Mouse (Mus musculus) liver, postnatal 0 days (tissue): ENCODE results near the gene Hsp90aa1. TPM values are rescaled to one million over a fixed set of nuclear protein-coding genes. Genes with fewer than 3 reads are reported as not detected.

Experiments
- ATAC-seq: fragments of 200-750 bp; cut with Nextera tagmentation; 2 replicates; pipeline ENCODE4 v1.8.0; 2017; ENCODE audit warnings: mild to moderate bottlenecking, moderate library complexity
- DNase-seq: peaks from one replicate; pipeline ENCODE4 v3.0.0-alpha.2; 2016
- H3K27ac ChIP-seq: fragments of 300-500 bp; sonication (generic); 2 replicates; pipeline ENCODE4 v1.5.1; 2014; ENCODE audit warnings: antibody characterized with exemption, moderate library complexity, mild to moderate bottlenecking, low read depth
- H3K27me3 ChIP-seq: fragments of 300-500 bp; sonication (generic); 2 replicates; pipeline ENCODE4 v1.6.1; 2014; ENCODE audit warnings: low read length, control low read depth, mixed read lengths; ENCODE audit not compliant: insufficient read depth
- H3K36me3 ChIP-seq: fragments of 300-500 bp; sonication (generic); replicated peaks from 2 replicates; pipeline ENCODE4 v1.6.1; 2014; ENCODE audit warnings: mild to moderate bottlenecking, control low read depth, low read length, moderate library complexity, mixed read lengths; ENCODE audit not compliant: insufficient read depth
- H3K4me1 ChIP-seq: fragments of 300-500 bp; sonication (generic); 2 replicates; pipeline ENCODE4 v1.6.1; 2014; ENCODE audit warnings: antibody characterized with exemption, mild to moderate bottlenecking, control low read depth; ENCODE audit not compliant: insufficient read depth
- H3K4me2 ChIP-seq: fragments of 300-500 bp; sonication (generic); 2 replicates; pipeline ENCODE4 v1.6.1; 2014; ENCODE audit warnings: low read depth, mild to moderate bottlenecking, low read length, moderate library complexity, mixed read lengths
- H3K4me3 ChIP-seq: fragments of 300-500 bp; sonication (generic); 2 replicates; pipeline ENCODE4 v1.5.1; 2014; ENCODE audit warnings: low read depth, low read length
- H3K9ac ChIP-seq: fragments of 300-500 bp; sonication (generic); replicated peaks from 2 replicates; pipeline ENCODE4 v1.6.1; 2014; ENCODE audit warnings: mild to moderate bottlenecking, moderate library complexity
- H3K9me3 ChIP-seq: fragments of 300-500 bp; sonication (generic); 2 replicates; pipeline ENCODE4 v1.6.1; 2016; ENCODE audit warnings: mild to moderate bottlenecking, control low read depth, low read length, mixed read lengths
- CTCF ChIP-seq: sonication (generic); IDR thresholded peaks from 2 replicates; pipeline ENCODE4 v1.5.1; 2016; ENCODE audit warnings: antibody characterized with exemption, low read depth
- EP300 ChIP-seq: IDR thresholded peaks from 2 replicates; pipeline ENCODE4 v1.6.1; 2016; ENCODE audit warnings: antibody characterized with exemption, low read depth, mild to moderate bottlenecking
- WGBS: fragments of 180-500 bp; shearing (Covaris S2); extraction: QIAGEN DNeasy Blood & Tissue Kit; methylation state at CpG from one replicate; pipeline ENCODE4 v1.1.7; 2014; ENCODE audit not compliant: insufficient replicate concordance; 5-methylcytosine and 5-hydroxymethylcytosine counted together
- microRNA-seq: library from miRNA; unstranded; fragments of <30 nt; microRNA quantifications from one replicate; pipeline ENCODE4, GENCODE M21; 2016
- polyA plus RNA-seq: library from polyadenylated mRNA; unstranded; fragments of >200 nt; fragmentation: Nextera tagmentation; extraction: Ambion mirVana; gene quantifications from 2 replicates; pipeline ENCODE4 v1.2.1, GENCODE M21; 2015

Gene Hsp90aa1
- polyA plus RNA-seq, 1 experiment from 2014 or later: 250 TPM

DNA sequence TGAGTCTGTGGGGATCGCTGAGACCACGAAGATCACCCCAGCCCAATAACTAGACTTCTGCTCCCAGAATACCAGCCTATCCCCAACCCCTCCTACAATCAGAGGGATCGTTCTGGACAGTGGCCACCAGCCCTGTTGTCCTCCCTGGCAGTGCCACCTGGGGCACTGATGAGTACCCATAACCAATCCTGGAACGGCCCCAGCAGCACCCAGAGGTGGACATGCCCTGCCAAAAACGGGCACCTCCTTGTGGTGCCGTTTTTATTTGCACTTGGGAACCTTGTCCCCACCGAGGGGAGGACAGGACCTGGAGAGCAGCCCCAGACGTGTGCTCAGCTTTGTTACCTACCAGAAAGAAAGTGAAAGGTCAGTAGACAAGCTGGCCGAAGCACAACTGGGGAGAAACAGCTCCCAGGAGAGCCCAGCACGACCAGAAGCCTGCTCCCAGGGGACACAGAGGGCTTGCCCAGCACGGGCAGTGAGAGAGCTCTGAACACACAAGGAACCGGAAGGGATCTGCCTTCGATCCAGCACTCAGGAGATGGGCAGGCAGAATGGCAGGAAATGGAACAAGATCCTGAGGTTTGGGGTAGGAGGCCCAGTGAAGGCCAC lies 35.0 kb downstream of the Hsp90aa1 start:
- WGBS: 85% methylated on average over 13 of the region's 13 CpGs
- Histone ChIP-seq H3K27me3 (no peaks in the 10 kb centered on the region), H3K4me2 (no peak overlapping the region), H3K4me3 (no peak overlapping the region), H3K9ac (no peak overlapping the region), H3K4me1 (no peaks in the 10 kb centered on the region), H3K36me3 (peaks cover 58% of the 10 kb centered on the region), H3K9me3 (no peaks in the 10 kb centered on the region), H3K27ac (no peak overlapping the region)
- no peak for TF ChIP-seq EP300
- no peak for TF ChIP-seq CTCF
- no peak for ATAC-seq
- DNase-seq: no peak

DNA sequence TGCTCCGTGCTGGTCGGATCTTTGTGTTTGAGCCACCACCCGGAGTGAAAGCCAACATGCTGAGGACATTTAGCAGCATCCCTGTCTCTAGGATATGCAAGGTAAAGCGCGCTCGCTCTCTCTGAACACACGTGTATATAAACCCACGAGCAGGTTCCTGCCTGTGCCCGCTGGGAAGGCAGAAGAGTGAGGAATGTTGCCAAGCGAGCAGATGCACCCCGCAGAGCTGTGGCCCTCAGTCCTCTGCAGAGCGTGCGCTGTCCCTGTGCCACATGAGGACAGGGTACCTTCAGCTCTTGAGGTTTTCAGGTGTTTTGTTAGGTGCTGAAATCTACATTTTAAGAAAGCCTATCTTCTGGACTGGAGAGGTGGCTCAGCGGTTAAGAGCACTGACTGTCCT lies 40.8 kb downstream of the Hsp90aa1 start:
- no peak for ATAC-seq
- Histone ChIP-seq H3K4me1 (no peaks in the 10 kb centered on the region), H3K27me3 (no peaks in the 10 kb centered on the region), H3K36me3 (peaks cover 95% of the 10 kb centered on the region), H3K9me3 (no peaks in the 10 kb centered on the region), H3K9ac (no peak overlapping the region), H3K4me3 (no peak overlapping the region), H3K27ac (no peak overlapping the region), H3K4me2 (no peak overlapping the region)
- no peak for DNase-seq
- WGBS: 91% methylated on average over 14 of the region's 14 CpGs
- TF ChIP-seq CTCF (no peak), EP300 (no peak)

DNA sequence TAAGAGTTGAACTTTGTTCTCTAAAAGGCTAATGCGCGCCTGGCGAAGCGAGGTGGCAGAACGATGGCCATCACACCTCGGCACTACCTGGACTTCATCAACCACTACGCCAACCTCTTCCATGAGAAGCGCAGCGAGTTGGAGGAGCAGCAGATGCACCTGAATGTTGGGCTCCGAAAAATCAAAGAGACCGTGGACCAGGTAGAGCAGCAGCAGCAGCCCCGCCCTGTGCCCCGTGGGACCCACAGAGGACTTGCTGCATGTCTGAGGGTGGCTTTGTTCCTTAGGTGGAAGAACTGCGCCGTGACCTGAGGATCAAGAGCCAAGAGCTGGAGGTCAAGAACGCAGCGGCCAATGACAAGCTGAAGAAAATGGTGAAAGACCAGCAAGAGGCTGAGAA lies 51.1 kb downstream of the Hsp90aa1 start:
- Histone ChIP-seq H3K27me3 (no peaks in the 10 kb centered on the region), H3K4me1 (no peaks in the 10 kb centered on the region), H3K9ac (no peak overlapping the region), H3K9me3 (no peaks in the 10 kb centered on the region), H3K27ac (no peak overlapping the region), H3K4me3 (no peak overlapping the region), H3K36me3 (peaks cover 89% of the 10 kb centered on the region), H3K4me2 (no peak overlapping the region)
- WGBS: 87% methylated on average over 17 of the region's 17 CpGs
- DNase-seq (no peak), ATAC-seq (no peak)
- TF ChIP-seq EP300 (no peak), CTCF (no peak)

DNA sequence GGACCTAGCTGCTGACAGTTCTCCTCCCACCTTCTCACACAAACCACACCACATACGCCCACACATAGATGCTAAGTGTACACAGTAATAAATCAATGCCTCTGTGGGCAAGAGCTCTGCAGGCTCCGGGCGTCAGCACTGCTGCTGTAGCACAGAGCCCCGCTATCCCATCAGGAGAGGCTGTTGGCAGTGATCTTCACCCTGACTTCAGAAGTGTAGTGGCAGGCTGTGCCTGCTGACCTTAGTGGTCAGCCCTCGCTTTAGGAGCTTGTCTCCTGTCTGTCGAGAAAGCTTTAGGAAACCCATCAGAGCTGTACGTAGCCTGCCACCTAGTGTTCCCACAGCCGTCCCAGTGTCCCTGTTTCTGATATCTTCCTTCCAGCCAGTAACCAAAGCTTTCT lies 52.3 kb downstream of the Hsp90aa1 start:
- ATAC-seq (no peak), DNase-seq (no peak)
- no peaks in the 10 kb centered on the region for H3K9me3 ChIP-seq
- no peak overlapping the region for H3K4me3 ChIP-seq
- H3K27ac ChIP-seq: no peak overlapping the region
- H3K9ac ChIP-seq: no peak overlapping the region
- no peaks in the 10 kb centered on the region for H3K4me1 ChIP-seq
- H3K27me3 ChIP-seq: no peaks in the 10 kb centered on the region
- H3K36me3 ChIP-seq: peaks cover 85% of the 10 kb centered on the region
- 85% methylated on average over 8 of the region's 8 CpGs for WGBS
- TF ChIP-seq EP300: no peak
- TF ChIP-seq CTCF: peak; percentile 25
- H3K4me2 ChIP-seq: no peak overlapping the region

Small RNAs within 50 kb of the gene (microRNA-seq; reads per million reads assigned to microRNA genes)
- not detected for gene Gm27299

Other genes with a start within 250 kb of the Hsp90aa1 start
- gene Dync1h1, start 101.3 kb downstream of the Hsp90aa1 start, polyA plus RNA-seq: 7.2 and 8.3 TPM in 2 replicates
- gene 1700001K19Rik, start 20.1 kb downstream of the Hsp90aa1 start, polyA plus RNA-seq: not detected in 2 replicates
- gene Wdr20, start 35.2 kb upstream of the Hsp90aa1 start, polyA plus RNA-seq: 6.4 and 7.0 TPM in 2 replicates
- gene Mok, start 138.2 kb upstream of the Hsp90aa1 start, polyA plus RNA-seq: 0.13 and 0.29 TPM in 2 replicates
- gene Zfp839, start 147.5 kb upstream of the Hsp90aa1 start, polyA plus RNA-seq: 1.1 and 1.8 TPM in 2 replicates
- gene Cinp, start 186.4 kb upstream of the Hsp90aa1 start, polyA plus RNA-seq: 30.6 and 34.2 TPM in 2 replicates
- 0.63 and 1.1 TPM in 2 replicates for gene Tecpr2, start 186.5 kb upstream of the Hsp90aa1 start, polyA plus RNA-seq